Mouse (Mus musculus) NIH3T3 (cell line): ENCODE data around the gene Klhl26.

Experiments
- DNase-seq: peaks from one replicate; pipeline ENCODE4 v3.0.0-alpha.2; 2012; ENCODE audit warnings: low read depth

The Klhl26 gene

DNA sequence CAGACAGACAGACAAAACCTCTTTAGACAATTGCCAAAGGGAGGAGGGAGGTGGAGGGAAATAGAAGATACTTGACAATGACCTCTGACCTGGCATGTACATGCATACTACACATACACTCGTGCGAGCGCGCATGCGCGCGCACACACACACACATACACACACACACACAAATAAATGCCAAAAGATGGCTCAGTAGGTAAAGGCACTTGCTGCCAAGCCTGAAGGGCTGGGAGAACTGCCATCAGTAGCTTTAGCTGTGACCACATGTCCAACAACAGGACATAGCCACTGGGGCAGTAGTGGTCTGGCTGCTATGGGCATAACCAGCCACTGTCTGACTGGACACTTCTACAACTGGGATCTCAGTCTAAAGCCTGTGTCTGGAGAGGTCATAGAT lies 4.9 kb downstream of the Klhl26 start:
- no peak for DNase-seq

DNA sequence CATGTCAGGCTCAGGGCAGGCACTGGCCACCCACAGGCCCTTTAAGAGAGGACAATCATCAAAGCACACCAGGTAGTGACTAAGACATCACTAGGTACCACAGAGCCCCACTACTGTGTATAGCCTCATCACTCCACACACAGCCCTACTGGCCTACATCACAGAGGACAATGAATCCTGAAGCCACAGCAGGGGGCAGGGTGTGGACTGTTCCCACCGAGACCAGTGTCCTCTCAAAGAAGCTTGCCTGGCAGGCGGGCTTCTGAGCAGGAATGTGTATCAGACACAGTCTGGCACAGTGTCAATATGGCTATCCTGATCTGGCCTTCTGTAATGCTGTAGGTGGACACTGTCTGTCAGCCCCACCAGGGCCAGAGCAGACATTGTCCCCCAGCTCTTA lies 6.8 kb downstream of the Klhl26 start:
- DNase-seq: no peak

DNA sequence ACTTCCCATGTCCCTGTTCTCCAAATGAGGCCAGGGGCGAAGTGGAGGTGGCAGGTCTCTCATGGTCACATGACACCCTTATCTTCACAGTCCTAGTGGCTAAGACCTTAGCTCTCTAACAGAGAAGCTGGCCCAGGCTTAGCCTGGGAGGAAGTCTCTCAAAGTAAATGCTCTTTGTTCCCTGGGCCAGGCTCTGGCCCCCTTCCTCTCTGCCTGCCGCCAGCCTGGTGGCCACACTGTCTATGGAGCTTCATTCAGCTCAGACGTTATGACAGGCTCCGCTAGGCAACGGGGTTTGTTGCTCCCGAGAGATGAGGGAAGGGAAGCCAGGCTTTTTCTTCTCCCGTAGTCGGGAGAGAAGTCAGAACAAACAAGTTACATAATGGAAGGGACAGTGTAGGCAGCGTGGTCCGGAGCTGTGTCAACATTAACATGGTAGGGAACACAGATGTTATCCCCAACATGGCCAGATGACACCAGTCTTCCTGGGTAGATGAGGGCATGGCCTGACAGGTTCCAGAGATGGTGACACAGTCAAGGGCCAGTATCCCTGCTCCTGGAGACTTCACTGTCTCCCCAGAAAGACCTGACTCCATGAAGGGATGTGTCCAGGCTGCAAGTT lies 7.4 kb downstream of the Klhl26 start:
- no peak for DNase-seq

DNA sequence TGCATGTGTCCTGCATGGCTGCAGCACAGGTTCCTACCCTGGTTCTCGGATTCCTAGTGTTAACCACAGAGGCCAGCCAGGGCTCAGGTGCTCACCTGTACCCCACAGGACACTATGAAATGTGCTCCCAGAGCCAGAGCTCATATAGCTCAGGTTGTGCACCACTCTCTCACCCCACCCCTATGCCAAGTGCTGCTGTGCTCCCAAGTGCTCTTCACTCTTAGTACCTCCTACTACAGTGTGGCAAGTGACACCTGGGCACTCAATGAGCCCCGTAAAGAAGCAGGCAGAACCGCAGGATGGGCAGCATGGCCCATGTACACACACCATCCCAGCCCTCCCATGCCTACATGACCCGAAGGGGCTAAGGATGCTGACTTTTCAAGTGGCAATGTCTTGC lies 8.0 kb downstream of the Klhl26 start:
- DNase-seq: no peak

DNA sequence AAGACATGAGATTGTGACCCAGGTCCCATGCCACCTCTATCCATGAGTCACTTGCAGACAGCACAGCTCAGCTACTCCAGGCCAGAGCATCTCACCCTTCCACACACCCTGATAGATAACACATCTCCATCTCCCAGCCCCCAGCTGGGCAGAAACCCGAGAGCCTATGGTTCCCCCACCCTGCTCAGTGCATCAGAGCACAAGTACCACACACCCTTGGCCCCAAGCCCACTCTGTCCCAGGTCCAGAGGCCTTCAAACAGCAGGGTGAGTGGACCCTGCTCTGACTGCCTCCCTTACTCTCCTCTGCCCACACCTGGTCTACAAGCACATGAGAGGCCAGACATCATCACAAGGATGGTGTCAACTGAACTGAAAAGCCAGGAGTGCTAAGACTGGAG lies 8.9 kb downstream of the Klhl26 start:
- no peak for DNase-seq

DNA sequence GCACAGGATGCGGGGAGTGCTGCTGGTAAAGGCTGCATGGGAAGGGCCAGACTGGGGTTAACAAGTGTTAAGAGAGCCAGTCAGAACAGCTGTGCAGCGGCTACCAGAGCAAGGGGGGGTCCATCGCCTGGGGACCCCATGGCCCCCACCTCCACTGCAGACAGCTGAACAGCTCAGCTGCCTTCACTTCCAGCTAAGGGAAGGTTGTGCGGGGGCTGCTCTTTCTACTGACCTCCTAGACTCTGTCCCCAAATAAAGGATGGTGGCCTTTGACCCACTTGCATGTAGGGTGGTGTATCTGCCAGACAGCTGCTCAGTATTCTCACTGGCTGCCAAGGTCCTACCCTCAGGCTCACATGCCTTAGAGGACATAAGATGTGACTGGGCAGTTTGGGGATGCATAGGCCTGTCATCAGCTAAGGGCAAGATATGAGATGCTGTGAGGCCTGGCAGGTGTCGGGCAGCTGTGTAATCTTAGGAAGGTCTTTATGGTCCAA lies 9.5 kb downstream of the Klhl26 start:
- no peak for DNase-seq

DNA sequence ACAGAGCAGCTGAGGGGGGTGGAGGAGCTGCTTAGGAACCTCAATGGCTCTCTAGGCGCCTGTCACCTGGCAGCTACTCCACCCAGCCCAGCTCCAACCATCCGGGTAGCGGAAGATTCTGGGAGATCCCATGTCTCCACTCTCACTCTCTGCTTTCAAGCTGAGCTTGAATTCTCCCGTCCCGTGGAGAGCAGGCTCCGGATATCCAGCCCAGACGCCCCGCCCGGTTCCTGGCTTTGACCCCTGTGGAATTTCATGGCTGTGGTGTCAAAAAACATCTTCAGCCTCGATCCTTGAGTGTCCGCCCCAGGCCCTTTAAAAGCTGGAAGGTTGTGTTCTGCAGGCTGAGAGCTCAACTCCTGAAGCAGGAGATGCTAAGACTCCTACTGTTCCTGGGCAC lies 10.0 kb downstream of the Klhl26 start:
- no peak for DNase-seq

DNA sequence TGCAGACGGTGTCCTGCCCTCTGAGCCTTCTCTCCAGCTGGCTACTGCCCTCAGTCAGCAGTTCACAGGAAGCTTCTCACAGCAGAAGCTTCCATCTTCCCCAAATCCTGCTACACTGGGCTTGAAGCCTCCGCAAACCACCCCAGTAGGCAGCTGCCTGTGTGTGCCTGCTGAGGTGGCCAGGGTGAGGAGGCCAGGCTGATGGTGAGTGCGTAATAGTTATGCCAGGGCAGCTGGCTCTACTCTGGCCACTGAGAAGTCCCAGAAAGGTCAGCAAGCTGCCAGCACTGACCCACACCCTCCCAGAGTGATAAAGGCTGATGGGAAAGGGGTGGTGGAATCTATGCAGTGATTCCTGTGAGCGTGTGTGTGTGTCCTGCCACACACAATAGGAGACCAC lies 10.5 kb downstream of the Klhl26 start:
- no peak for DNase-seq

DNA sequence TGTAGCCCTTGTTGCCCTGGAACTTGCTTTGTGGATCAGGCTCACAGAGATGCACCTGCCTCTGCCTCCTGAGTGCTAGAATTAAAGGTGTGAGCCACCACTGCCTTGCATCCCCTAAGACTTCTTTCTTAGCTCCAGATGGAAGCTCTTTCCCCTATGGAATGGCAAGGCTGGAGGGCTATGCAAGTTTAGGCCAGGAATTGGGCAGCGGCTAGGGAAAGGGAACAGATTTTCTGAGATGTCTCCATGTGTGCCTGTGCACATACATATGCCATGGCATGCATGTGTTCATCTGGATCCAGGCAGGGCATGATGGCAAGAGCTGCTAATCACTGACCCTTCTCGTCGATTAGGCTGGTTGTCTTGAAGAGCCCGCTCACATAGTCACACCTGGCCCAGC lies 11.1 kb downstream of the Klhl26 start:
- DNase-seq: no peak

DNA sequence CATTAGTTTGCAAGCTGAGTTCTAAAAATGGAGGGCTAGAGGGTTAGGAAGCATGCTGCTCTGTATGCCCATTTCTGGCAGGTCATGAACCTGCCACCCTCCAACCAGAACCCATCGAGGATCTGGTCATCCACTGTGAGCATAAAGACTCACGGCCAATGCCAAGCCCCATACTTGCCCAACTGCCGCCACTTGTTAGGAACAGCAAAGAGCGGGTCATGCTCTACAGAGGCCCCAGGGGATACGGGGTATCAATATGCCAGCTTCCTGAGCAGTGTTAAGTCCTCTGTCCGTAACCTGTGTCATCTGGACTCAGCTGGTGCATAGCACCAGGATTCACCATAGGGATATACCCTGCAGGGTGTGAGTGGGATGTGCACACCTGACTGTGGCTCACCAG lies 12.6 kb downstream of the Klhl26 start:
- no peak for DNase-seq

DNA sequence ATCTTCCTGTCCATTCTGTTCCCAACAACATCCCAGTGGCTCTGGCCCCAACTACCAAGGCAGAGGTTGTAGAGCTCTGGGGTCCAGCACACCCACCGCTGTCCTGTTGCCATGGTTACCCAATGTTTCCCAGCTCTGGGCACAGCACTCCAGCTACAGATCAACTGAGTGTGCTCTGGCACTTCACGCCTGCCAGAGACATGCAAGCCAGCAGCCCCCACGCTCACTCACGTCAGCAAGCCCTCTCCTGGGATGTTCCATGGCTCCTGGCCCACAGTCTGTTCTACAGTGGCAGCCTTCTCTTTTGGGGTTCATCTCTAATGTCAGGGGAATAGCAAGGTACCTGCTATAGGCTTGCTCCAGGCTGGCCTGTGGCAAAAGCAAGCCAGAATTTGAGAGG lies 13.5 kb downstream of the Klhl26 start:
- DNase-seq: peak; percentile 22

DNA sequence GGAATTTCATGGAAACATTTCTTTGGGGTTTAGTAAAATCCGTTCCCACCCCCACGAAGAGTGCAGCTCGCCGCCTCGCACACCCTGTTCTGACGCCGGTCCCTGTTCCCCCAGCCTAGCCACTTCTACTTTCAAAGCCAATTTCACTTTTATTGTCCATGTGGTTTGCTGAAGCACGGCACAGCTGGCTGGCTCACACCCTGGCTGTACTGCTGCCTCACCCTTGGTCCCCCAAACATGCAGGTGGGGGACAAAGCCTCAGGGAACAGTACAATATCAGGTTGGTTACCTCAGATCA lies 14.3 kb downstream of the Klhl26 start:
- DNase-seq: no peak

DNA sequence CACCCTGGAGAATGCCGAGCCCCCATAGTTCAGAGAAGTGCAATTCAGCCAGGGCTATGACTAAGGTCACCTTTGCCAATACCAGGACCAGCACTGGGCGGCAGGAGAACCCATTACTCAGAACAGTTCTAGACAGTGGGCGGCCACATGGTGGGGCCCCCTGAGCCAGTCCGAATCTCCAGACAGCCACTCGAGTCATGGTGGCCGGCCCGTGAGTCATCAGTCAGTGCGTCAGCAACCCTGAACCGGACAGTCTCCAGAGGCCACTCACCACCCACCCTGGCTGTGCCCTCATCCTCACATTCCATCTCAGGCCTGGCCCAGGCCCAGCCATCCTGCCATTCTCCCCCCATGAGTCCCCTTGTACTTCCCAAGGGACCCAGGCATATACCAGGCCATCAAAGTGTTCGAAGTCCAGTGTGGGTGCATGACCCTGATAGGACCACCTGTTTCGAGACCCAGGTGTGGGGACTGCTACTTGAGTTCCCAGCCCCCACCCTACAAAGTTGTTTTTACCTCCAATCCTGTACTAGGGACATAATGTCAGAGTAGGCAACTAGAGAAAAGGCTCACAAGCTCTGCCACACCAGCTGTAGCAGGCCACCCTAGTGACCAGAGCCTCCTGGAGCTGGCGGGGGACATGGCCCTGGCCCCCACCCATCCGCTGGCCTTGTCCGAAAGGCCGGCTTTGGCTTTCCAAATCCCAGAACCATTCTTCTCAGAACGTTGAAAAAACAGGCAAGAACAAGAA lies 14.8 kb downstream of the Klhl26 start:
- peak; percentile 75 for DNase-seq

DNA sequence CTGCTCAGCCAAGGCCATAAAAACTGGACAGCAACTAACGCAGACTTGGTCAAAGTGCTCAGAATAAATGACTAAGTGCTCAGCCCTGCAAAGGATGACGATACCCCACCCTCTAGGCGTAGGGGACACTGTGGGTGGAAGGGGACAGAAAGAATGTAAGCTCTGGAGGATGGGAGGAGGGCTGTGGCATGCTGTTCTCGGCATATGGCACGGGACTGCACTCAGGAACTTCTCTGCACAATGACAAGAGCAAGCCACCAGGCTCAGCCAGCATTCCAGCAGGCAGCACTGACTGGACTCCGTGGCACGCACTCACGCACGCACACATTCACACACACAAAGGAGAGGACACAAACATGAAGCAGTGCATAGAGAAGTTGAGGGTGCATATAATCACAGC lies 16.2 kb downstream of the Klhl26 start:
- peak; percentile 38 for DNase-seq

DNA sequence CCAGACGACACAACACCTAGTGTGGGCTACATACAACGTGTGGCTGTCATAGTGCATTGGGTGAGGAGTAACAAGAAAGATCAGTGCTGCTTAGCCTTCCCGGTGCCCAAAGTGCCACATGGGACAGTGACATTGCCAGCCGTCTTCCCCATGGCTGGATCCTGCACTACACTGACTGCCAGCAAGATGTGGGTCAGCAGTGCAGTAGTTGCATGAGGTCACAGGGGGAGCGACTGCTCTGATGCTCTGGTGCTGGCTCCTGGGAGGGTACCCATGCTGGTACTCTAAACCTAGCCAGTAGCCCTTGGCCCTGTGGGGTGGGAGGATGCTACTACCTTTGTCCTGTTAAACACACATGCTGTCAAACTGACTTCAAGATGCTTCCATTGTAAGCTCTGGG lies 16.6 kb downstream of the Klhl26 start:
- DNase-seq: no peak

DNA sequence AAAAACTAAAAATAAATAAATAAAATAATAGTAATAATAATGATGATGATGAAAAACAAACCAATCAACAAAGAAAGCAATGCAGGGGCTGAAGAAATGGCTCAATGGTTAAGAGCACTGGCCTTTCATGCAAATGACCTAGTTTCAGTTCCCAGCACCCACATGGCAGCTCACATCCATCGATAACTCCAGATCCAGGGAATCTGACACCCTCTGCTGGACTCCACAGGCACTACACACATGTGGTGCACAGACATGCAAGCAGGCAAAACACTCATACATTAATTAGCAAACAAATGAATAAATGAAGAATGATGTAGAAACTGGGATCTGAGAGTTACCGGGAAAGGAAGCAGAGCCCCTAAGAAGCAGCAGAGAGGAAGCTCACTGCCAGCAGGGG lies 17.1 kb downstream of the Klhl26 start:
- DNase-seq: no peak

DNA sequence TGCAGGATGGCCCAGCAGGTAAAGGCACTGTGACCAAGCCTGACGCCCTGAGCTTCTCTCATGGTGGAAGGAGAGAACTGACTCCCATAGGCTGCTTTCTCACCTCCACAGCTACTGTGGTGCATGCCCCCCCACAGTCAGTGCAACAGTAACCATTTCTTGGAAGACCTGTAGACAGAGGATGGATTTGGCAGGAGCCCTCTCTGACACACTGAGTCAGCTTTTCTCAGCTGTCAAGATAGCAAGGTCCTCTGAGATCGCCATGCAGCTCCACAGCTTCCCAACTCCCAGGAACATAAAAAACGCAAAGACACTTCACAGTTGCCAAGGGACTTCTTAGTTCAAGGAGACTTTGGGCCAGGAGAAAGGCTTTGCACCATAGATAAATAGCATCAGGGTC lies 18.3 kb downstream of the Klhl26 start:
- peak; percentile 40 for DNase-seq

DNA sequence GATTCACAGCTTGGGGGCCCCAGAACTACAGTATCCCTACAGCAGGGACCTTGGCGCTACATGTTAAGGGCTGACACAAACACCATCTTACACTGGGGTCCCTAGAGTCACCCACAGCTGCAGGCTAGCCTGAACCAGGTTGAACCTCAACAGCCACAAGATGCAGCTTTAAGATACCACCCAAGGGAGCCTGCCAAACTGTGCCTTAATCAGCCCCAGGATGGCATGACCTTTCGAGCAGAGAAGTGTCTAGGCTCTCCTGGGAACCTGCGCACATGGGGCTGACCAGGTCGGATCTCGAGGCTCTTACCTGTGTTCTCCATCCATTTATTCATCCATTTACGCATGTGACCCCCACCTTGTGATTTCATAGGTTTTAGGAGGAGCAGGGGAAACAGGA lies 18.9 kb downstream of the Klhl26 start:
- no peak for DNase-seq

DNA sequence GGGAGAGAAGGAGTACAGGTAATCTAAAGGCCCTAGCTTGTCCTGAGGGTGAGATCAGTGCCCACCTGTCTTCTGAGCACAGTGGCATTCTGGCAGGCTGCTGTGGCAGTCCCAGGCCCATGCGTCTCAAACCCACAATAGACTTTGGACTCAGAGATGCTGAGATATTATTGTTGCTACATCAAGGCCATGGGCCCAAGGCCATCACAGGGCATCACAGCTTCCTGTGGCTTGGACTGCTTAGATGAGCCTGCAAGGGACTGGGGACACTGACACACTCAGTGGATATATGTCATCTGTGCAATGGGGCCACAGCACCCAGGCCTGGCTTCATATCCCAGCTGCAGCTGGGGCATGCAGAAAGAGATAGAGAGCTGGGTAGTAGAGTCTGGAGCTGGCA lies 19.8 kb downstream of the Klhl26 start:
- no peak for DNase-seq

DNA sequence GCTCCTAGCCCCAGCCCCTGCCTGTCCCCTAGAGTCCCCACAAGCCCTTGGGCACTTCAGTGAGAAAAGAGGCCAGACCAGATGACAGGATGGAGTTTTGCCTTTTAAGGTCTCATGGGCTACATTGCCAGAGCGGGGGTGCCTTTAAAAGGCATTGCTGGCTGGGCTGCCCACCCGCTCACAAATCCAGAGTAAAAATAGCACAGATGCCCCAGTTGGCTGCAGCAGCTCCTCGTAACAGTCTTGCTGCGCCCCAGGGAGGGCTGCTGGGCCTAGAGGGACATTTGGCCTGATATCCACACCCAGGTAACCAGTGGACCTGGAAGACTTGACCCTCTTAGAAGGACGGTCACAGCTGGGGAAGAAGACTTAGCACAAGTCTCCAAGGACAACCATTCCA lies 22.9 kb downstream of the Klhl26 start:
- DNase-seq: no peak

DNA sequence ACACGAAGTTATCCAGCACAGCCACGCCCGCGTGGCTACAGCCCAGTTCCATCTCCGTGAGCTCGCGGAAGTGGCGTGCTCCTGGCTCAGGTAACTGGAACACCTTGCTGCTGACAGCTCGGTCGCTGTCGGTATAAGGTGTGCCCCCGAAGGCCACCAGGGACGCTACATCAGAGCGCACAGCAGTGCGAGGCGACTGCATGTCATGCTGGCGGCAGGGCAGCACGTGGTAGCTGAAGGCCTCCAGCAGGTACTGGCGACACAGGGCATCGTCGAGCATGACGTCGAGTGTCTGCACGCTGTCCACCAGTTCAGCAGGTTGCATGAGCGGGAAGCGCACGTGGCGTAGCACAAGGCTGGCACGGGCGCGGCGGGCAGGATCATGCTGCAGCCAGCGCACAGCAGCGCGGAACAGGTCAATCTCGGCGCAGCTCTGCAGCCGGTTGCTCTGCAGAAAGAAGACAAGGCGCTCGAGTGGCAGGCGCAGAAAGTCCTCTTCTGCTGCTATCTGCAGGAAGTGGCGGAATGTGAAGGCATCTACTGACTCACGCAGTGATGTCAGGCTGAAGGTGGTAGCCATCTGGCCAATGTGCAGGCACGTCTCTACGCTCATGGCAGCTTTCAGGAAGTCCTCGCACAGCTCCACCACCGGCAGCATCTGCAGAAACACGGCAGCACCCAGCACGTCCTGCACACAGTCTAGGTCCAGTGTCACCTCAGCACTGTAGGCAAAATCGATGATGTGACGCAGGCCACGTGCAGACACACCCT lies 24.4 kb downstream of the Klhl26 start:
- no peak for DNase-seq

DNA sequence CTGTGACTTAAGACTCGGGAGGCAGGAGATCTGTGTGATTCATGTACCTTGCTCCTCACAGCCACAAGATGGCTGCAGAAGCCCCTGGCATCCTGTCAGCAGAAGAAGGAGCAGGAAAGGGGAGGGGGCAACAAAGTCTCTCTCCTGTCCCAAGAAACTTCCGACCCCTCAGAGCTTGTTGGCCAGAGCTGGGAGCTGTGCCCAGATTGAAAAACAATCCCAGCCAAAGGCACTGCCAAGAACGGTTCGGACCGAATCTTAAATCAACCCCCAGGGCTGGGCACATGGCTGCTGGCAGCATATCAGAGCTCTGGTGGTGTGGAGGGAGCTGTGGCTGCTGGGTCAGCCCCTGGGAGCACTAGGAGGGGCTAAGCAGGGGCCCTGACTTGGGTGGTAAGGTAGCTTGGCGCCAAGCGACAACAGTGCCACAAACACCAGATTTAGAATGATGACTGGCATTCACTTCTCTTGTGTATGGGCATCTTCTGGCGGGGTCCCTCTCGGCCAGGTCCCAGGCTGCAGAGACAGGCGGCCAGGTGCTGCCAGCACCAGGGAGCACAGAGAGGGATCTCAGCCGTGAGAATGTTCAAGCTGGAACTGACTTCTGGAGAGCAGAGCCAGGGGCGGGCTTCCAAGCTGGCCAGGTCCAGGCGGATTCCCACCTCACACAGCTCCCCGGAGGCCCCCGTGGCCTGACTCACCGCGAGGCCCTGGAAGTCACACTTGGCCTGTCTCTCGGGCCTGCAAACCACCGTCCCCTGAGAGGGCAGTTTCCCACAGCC lies 28.9 kb downstream of the Klhl26 start:
- peak; percentile 75 for DNase-seq

DNA sequence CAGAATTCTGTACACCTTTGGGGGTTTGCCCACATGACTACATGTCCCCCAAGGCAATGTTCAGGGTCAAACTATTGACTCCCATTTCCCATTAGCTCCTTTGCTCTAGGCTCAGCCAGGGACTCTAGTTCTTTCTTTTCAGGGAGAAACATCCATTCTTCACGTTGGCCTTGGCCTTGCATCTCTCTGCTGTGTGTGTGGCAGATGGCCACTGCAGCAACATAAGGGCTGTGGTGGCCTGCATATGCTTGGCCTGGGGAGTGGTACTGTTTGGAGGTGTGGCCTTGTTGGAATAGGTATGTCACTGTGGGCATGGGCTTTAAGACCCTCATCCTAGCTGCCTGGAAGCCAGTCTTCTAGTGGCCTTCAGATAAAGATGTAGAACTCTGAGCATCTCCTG lies 30.8 kb downstream of the Klhl26 start:
- no peak for DNase-seq
